Mouse (Mus musculus) CH12.LX (cell line): ENCODE measurements around the gene Cntnap1. TPM values are rescaled to one million over a fixed set of nuclear protein-coding genes. Genes with fewer than 3 reads are reported as not detected.

Source experiments
- DNase-seq: peaks from one replicate; pipeline ENCODE4 v3.0.0-alpha.2; 2013; ENCODE audit errors: extremely low read depth
- H3K27ac ChIP-seq: 2 replicates; pipeline ENCODE4 v1.5.1; 2012; ENCODE audit warnings: low read depth, mild to moderate bottlenecking, control low read depth, moderate library complexity; ENCODE audit not compliant: insufficient read depth
- H3K27me3 ChIP-seq: replicated peaks from 2 replicates; pipeline ENCODE3; 2012; ENCODE audit warnings: inconsistent platforms
- H3K36me3 ChIP-seq, 2 experiments: replicated peaks in 1 of 2; 2 replicates each; pipeline versions ENCODE3 to v1.6.1; 2012; ENCODE audit warnings: inconsistent platforms in 1 of 2, low read length in 1 of 2, mild to moderate bottlenecking in 1 of 2, mixed read lengths in 1 of 2, moderate library complexity in 1 of 2; ENCODE audit not compliant: control insufficient read depth in 1 of 2, insufficient read depth in 1 of 2
- H3K4me1 ChIP-seq, 2 experiments: 2 replicates each; pipeline ENCODE4 v1.6.1; 2012; ENCODE audit warnings: inconsistent platforms in 1 of 2, moderate library complexity in 1 of 2; ENCODE audit not compliant: insufficient read depth in 2 of 2, control insufficient read depth in 1 of 2
- H3K4me2 ChIP-seq: 2 replicates; pipeline ENCODE4 v1.6.1; 2012; ENCODE audit warnings: low read depth, mild to moderate bottlenecking, control low read depth; ENCODE audit not compliant: poor library complexity, insufficient read depth, severe bottlenecking
- H3K4me3 ChIP-seq, 3 experiments: fragments of 150-350 bp in 1 of 3; sonication (generic) in 1 of 3; replicated peaks in 1 of 3; 2 replicates each; pipeline versions ENCODE3 to v1.5.1; 2011 to 2012; ENCODE audit warnings: low read depth in 2 of 3, low read length in 2 of 3, mild to moderate bottlenecking in 2 of 3, moderate library complexity in 2 of 3, control low read depth in 1 of 3, improper control_type of control experiment in 1 of 3, inconsistent platforms in 1 of 3, mixed read lengths in 1 of 3; ENCODE audit not compliant: poor library complexity in 1 of 3
- H3K79me2 ChIP-seq: replicated peaks from 2 replicates; pipeline ENCODE4 v1.6.1; 2012; ENCODE audit warnings: mild to moderate bottlenecking, moderate library complexity; ENCODE audit not compliant: control insufficient read depth, poor library complexity, insufficient read depth, severe bottlenecking; ENCODE audit errors: extremely low read depth
- H3K9ac ChIP-seq: 2 replicates; pipeline ENCODE4 v1.6.1; 2012; ENCODE audit warnings: low read depth, mild to moderate bottlenecking, control low read depth, moderate library complexity; ENCODE audit not compliant: insufficient read depth
- H3K9me3 ChIP-seq: replicated peaks from 2 replicates; pipeline ENCODE3; 2012; ENCODE audit warnings: low read length, inconsistent platforms, mixed read lengths
- BHLHE40 ChIP-seq: IDR thresholded peaks from 2 replicates; pipeline ENCODE4 v1.6.1; 2011; ENCODE audit warnings: mild to moderate bottlenecking, low read depth, low read length, improper control_type of control experiment
- CHD1 ChIP-seq: IDR thresholded peaks from 2 replicates; pipeline ENCODE4 v1.6.1; 2012; ENCODE audit warnings: low read depth, low read length, improper control_type of control experiment, inconsistent platforms
- CHD2 ChIP-seq: IDR thresholded peaks from 2 replicates; pipeline ENCODE4 v1.6.1; 2011; ENCODE audit warnings: low read length, improper control_type of control experiment
- CTCF ChIP-seq, 2 experiments: IDR thresholded peaks in 1 of 2; conservative IDR thresholded peaks in 1 of 2; 2 replicates each; pipeline ENCODE4 v1.5.1; 2011 to 2012; ENCODE audit warnings: low read depth in 2 of 2, low read length in 2 of 2, improper control_type of control experiment in 1 of 2, inconsistent platforms in 1 of 2, mild to moderate bottlenecking in 1 of 2, moderate library complexity in 1 of 2
- E2F4 ChIP-seq: IDR thresholded peaks from 2 replicates; pipeline ENCODE4 v1.6.1; 2011; ENCODE audit warnings: low read depth, low read length, improper control_type of control experiment; ENCODE audit not compliant: insufficient replicate concordance
- ELF1 ChIP-seq: IDR thresholded peaks from 2 replicates; pipeline ENCODE4 v1.6.1; 2014; ENCODE audit warnings: low read depth, mild to moderate bottlenecking, inconsistent platforms, low read length, improper control_type of control experiment
- EP300 ChIP-seq: IDR thresholded peaks from 2 replicates; pipeline ENCODE4 v1.6.1; 2011; ENCODE audit warnings: low read length, improper control_type of control experiment
- ETS1 ChIP-seq: conservative IDR thresholded peaks from 2 replicates; pipeline ENCODE4 v1.6.1; 2012; ENCODE audit warnings: low read depth, mild to moderate bottlenecking, inconsistent platforms, low read length, improper control_type of control experiment, moderate library complexity
- HCFC1 ChIP-seq: IDR thresholded peaks from 2 replicates; pipeline ENCODE4 v1.6.1; 2012; ENCODE audit warnings: low read depth, mild to moderate bottlenecking, inconsistent platforms, low read length, improper control_type of control experiment
- IRF4 ChIP-seq: IDR thresholded peaks from 2 replicates; pipeline ENCODE4 v1.6.1; 2014; ENCODE audit warnings: low read depth, mild to moderate bottlenecking, inconsistent platforms, low read length, improper control_type of control experiment
- JUND ChIP-seq: conservative IDR thresholded peaks from 2 replicates; pipeline ENCODE4 v1.6.1; 2011; ENCODE audit warnings: low read depth, low read length, improper control_type of control experiment
- KAT2A ChIP-seq: IDR thresholded peaks from 2 replicates; pipeline ENCODE4 v1.6.1; 2012; ENCODE audit warnings: low read length, improper control_type of control experiment, inconsistent platforms; ENCODE audit not compliant: insufficient replicate concordance
- MAFK ChIP-seq: IDR thresholded peaks from 2 replicates; pipeline ENCODE4 v1.6.1; 2011; ENCODE audit warnings: low read length, improper control_type of control experiment; ENCODE audit not compliant: insufficient replicate concordance
- MAZ ChIP-seq: IDR thresholded peaks from 2 replicates; pipeline ENCODE4 v1.6.1; 2012; ENCODE audit warnings: low read depth, mild to moderate bottlenecking, inconsistent platforms, low read length, improper control_type of control experiment, moderate library complexity
- MEF2A ChIP-seq: IDR thresholded peaks from 2 replicates; pipeline ENCODE4 v1.6.1; 2014; ENCODE audit warnings: low read depth, mild to moderate bottlenecking, inconsistent platforms, low read length, improper control_type of control experiment, borderline replicate concordance
- MXI1 ChIP-seq: IDR thresholded peaks from 2 replicates; pipeline ENCODE4 v1.6.1; 2011; ENCODE audit warnings: mild to moderate bottlenecking, low read depth, low read length, improper control_type of control experiment
- MYC ChIP-seq: IDR thresholded peaks from 2 replicates; pipeline ENCODE4 v1.6.1; 2011; ENCODE audit warnings: low read depth, mild to moderate bottlenecking, improper control_type of control experiment, low read length
- NELFE ChIP-seq: IDR thresholded peaks from 2 replicates; pipeline ENCODE4 v1.6.1; 2011; ENCODE audit warnings: low read depth, low read length, improper control_type of control experiment
- NRF1 ChIP-seq: IDR thresholded peaks from 2 replicates; pipeline ENCODE4 v1.6.1; 2014; ENCODE audit warnings: low read depth, mild to moderate bottlenecking, inconsistent platforms, low read length, improper control_type of control experiment, moderate library complexity
- RAD21 ChIP-seq: IDR thresholded peaks from 2 replicates; pipeline ENCODE4 v1.6.1; 2011; ENCODE audit warnings: low read depth, mild to moderate bottlenecking, low read length, improper control_type of control experiment, moderate library complexity
- RCOR1 ChIP-seq: conservative IDR thresholded peaks from 2 replicates; pipeline ENCODE4 v1.6.1; 2012; ENCODE audit warnings: low read depth, mild to moderate bottlenecking, inconsistent platforms, low read length, improper control_type of control experiment
- SIN3A ChIP-seq: IDR thresholded peaks from 2 replicates; pipeline ENCODE4 v1.6.1; 2012; ENCODE audit warnings: low read length, improper control_type of control experiment, inconsistent platforms
- SMC3 ChIP-seq: IDR thresholded peaks from 2 replicates; pipeline ENCODE4 v1.6.1; 2011; ENCODE audit warnings: low read depth, low read length, improper control_type of control experiment
- TBP ChIP-seq: conservative IDR thresholded peaks from 2 replicates; pipeline ENCODE4 v1.6.1; 2011; ENCODE audit warnings: low read depth, low read length, improper control_type of control experiment
- UBTF ChIP-seq: IDR thresholded peaks from 2 replicates; pipeline ENCODE4 v1.6.1; 2012; ENCODE audit warnings: low read depth, mild to moderate bottlenecking, inconsistent platforms, low read length, improper control_type of control experiment, moderate library complexity
- USF1 ChIP-seq: IDR thresholded peaks from 2 replicates; pipeline ENCODE4 v1.6.1; 2014; ENCODE audit warnings: low read depth, mild to moderate bottlenecking, inconsistent platforms, low read length, improper control_type of control experiment
- USF2 ChIP-seq: conservative IDR thresholded peaks from 2 replicates; pipeline ENCODE4 v1.6.1; 2011; ENCODE audit warnings: low read depth, low read length, improper control_type of control experiment
- ZC3H11A ChIP-seq: IDR thresholded peaks from 2 replicates; pipeline ENCODE4 v1.6.1; 2012; ENCODE audit warnings: low read depth, mild to moderate bottlenecking, inconsistent platforms, low read length, improper control_type of control experiment
- ZKSCAN1 ChIP-seq: IDR thresholded peaks from 2 replicates; pipeline ENCODE4 v1.6.1; 2012; ENCODE audit warnings: low read depth, inconsistent platforms, low read length, improper control_type of control experiment, borderline replicate concordance
- ZMIZ1 ChIP-seq: IDR thresholded peaks from 2 replicates; pipeline ENCODE4 v1.6.1; 2012; ENCODE audit warnings: low read depth, mild to moderate bottlenecking, inconsistent platforms, low read length, improper control_type of control experiment
- ZNF384 ChIP-seq: IDR thresholded peaks from 2 replicates; pipeline ENCODE4 v1.6.1; 2012; ENCODE audit warnings: low read depth, low read length, improper control_type of control experiment, inconsistent platforms
- dilution Hi-C: fragments of 300-500 bp; cut with MboI; formaldehyde crosslinking; loops from 2 replicates; pipeline ENCODE4 v1.14.3; 2020; ENCODE audit warnings: low sequenced_read_pairs; ENCODE audit not compliant: extremely low pct_unique_long_range_greater_than_20kb, extremely low pct_ligation_motif_present
- in situ Hi-C: fragments of 300-500 bp; cut with MboI; formaldehyde crosslinking; loops from 3 replicates; pipeline ENCODE4 v1.14.3; 2019; ENCODE audit warnings: low sequenced_read_pairs, low pct_ligation_motif_present, low pct_unique_long_range_greater_than_20kb, mixed read lengths
- polyA plus RNA-seq: library from polyadenylated mRNA; unstranded; fragments of >175 nt; gene quantifications from 2 replicates; pipeline ENCODE4 v1.2.1, GENCODE M21; 2012; ENCODE audit warnings: low read depth; ENCODE audit not compliant: insufficient read length
- total RNA-seq, 2 experiments: library from RNA; depleted of rRNA; stranded (reverse); fragments of 300-350 nt in 1 of 2; fragments of >200 nt in 1 of 2; gene quantifications; 2 replicates each; pipeline ENCODE4 v1.2.3; 2012 to 2014

The Cntnap1 gene
- total and polyA plus RNA-seq, 3 experiments: 4.4 to 19.5 (median 15.6) TPM

DNA sequence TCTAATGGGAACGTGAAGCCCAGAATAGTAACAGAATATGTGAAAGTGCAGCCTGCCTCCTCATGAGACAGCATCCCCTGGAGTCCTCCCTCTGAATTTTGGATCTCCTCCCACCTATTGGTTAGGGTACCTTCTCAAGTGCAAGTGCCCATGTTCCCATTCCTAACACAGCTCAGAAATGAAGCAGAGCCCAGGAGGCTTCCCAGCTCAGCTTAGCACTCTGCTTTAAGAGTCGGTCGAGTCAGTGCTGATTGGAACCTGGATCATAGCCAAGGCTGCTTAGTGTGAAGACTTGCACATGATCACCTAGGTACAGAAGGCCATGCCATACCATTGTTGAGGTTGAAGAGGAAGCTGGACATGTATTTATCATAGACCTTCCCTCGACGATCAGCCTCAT, 23.8 kb downstream of the Cntnap1 start:
- dilution Hi-C loops: no loop called here

DNA sequence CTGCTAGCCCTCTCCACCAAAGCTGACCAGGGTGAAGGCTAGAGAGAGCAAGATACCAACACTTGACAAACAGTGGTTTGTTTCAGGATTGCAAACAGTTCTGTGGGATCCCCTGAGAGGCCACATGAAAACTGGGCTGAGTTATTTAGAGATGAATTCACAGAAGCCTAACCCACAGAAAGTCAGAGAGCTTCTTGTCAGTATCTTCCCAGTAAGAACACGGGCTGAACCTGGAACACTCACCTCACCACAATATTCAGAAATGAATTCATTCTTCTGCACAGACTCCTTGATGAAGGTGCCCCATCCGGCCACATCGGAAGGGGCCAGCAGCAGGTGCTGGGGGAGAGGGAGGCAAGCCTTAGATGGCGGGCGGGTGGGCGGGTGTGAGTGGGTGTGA, 24.3 kb downstream of the Cntnap1 start:
- Histone ChIP-seq H3K27me3 (no peaks in the 10 kb centered on the region), H3K9ac (peak overlapping the region; percentile 11), H3K9me3 (no peaks in the 10 kb centered on the region), H3K4me3 (peak overlapping the region in 1 of 3 experiments; percentile 15), H3K79me2 (no peaks in the 10 kb centered on the region), H3K36me3 (peaks cover 41 to 95% of the 10 kb centered on the region in 2 experiments), H3K27ac (peak overlapping the region; percentile 58), H3K4me2 (peak overlapping the region; percentile 44), H3K4me1 (peaks cover 25 to 44% of the 10 kb centered on the region in 2 experiments)
- peak; percentile 66 for DNase-seq
- in situ Hi-C loops: no loop called here
- dilution Hi-C loops: no loop called here
- TF ChIP-seq MAZ (peak; percentile 68; the same call in 1 of the 2 replicates), ELF1 (no peak), BHLHE40 (no peak; the same call in none of the 2 replicates), NELFE (no peak), ZKSCAN1 (no peak), MYC (0 out of 2 replicates have a peak, but pooled peaks have one; percentile 38), E2F4 (0 out of 2 replicates have a peak, but pooled peaks have one; percentile 32), USF1 (no peak), RAD21 (no peak), USF2 (no peak), MXI1 (no peak; the same call in 1 of the 2 replicates), ZNF384 (no peak), ETS1 (peak; percentile 52), SMC3 (no peak), ZC3H11A (no peak), KAT2A (no peak), MEF2A (peak; percentile 69), CHD1 (no peak), JUND (peak; percentile 66; the same call in 1 of the 2 replicates), CHD2 (peak; percentile 74), TBP (no peak), RCOR1 (peak; percentile 82), MAFK (peak; percentile 78), HCFC1 (no peak), EP300 (peak; percentile 86), ZMIZ1 (0 out of 2 replicates have a peak, but pooled peaks have one; percentile 22), CTCF (conservative IDR thresholded peaks at IDR 0.05 in 1 of 2, IDR thresholded peaks at IDR 0.05 in 1 of 2; ENCODE audit: low read depth in 2 of 2, low read length in 2 of 2) (no peak), UBTF (0 out of 2 replicates have a peak, but pooled peaks have one; percentile 34), SIN3A (no peak; the same call in 1 of the 2 replicates), IRF4 (peak; percentile 78), NRF1 (no peak)

More for the DNA sequence above, 23.8 kb downstream of the Cntnap1 start:
- Histone ChIP-seq H3K27ac (peak overlapping the region; percentile 58), H3K36me3 (peaks cover 40 to 95% of the 10 kb centered on the region in 2 experiments), H3K79me2 (no peaks in the 10 kb centered on the region), H3K27me3 (no peaks in the 10 kb centered on the region), H3K4me3 (peak overlapping the region in 1 of 3 experiments; percentile 15), H3K9ac (peak overlapping the region; percentile 11; the same call in 1 of the 2 replicates), H3K9me3 (no peaks in the 10 kb centered on the region), H3K4me1 (peaks cover 25 to 44% of the 10 kb centered on the region in 2 experiments), H3K4me2 (peak overlapping the region; percentile 44)
- in situ Hi-C loops: no loop called here
- TF ChIP-seq MAZ: no peak
- TF ChIP-seq ZMIZ1: 0 out of 2 replicates have a peak, but pooled peaks have one; percentile 44
- no peak for TF ChIP-seq USF1
- no peak for TF ChIP-seq MXI1
- no peak for DNase-seq
